12 mouse cellular contexts compared by ENCODE assay signal in genomic region chr19:34194132-34194745, GRCm38 (mm10). TPM values are rescaled to one million over a fixed set of nuclear protein-coding genes. Genes with fewer than 3 reads are reported as not detected.
DNase-seq lines count a peak whose midpoint lies in the region; ATAC-seq and TF ChIP-seq lines count a peak whose summit lies in the region.
"Had no signal": no experiment of that assay in that cellular context is flagged by ENCODE, and none has a peak within 500 bp of the region (broad histone marks: within the 10 kb centered on the region; RNA-seq: fewer than 3 reads in every experiment).

No protein-coding gene starts in this region.

- H3K9me3 ChIP-seq in embryonic facial prominence, embryonic 10.5 days: no peaks in the 10 kb centered on the region
- H3K9me3 ChIP-seq in limb, embryonic 12.5 days: no peaks in the 10 kb centered on the region
- H3K9me3 ChIP-seq: forebrain, embryonic 12.5 days had no signal

- WGBS in embryonic facial prominence, embryonic 10.5 days: 76% methylated on average over 6 of the region's 6 CpGs
- WGBS in limb, embryonic 12.5 days: 72% methylated on average over 6 of the region's 6 CpGs

- intact Hi-C loops in left cerebral cortex, adult 2 months (cut with DNase I): no loop called here
- intact Hi-C loops in left cerebral cortex, postnatal 36 days (cut with DNase I): loop anchor here (5.0 kb wide), 1 partner anchor 38 kb away; no protein-coding TSS in a partner anchor

- H3K4me2 ChIP-seq in limb, embryonic 12.5 days: peak overlapping the region; percentile 93

- no peaks in the 10 kb centered on the region for H3K36me3 ChIP-seq in embryonic facial prominence, embryonic 10.5 days (replicated peaks)
- no peaks in the 10 kb centered on the region for H3K36me3 ChIP-seq in limb, embryonic 12.5 days
- H3K36me3 ChIP-seq: forebrain, embryonic 12.5 days had no signal

- H3K4me3 ChIP-seq in left cerebral cortex, adult 2 months: peak overlapping the region; percentile 82
- H3K4me3 ChIP-seq in embryonic facial prominence, embryonic 10.5 days: peak overlapping the region; percentile 83; the same call in 1 of the 2 replicates
- H3K4me3 ChIP-seq in limb, embryonic 12.5 days (replicated peaks): peak overlapping the region; percentile 75

- ATAC-seq in limb, embryonic 12.5 days (ENCODE audit: insufficient number of reproducible peaks, insufficient read depth, low FRiP score, low TSS enrichment, low read depth): no peak
- 0 out of 2 replicates have a peak, but pooled peaks have one; percentile 37 for ATAC-seq in monocyte, adult 5-6 weeks (replicated peaks; ENCODE audit: insufficient number of reproducible peaks, low FRiP score, low TSS enrichment, poor library complexity, severe bottlenecking)
- ATAC-seq: inflammation-experienced regulatory T-cells, adult 6 months; Patski had no signal

- no peak for TF ChIP-seq CTCF in left cerebral cortex, adult 2 months (IDR thresholded peaks at IDR 0.05)

- no peak overlapping the region; the same call in 1 of the 2 replicates for H3K27ac ChIP-seq in left cerebral cortex, adult 2 months
- H3K27ac ChIP-seq in embryonic facial prominence, embryonic 10.5 days (replicated peaks): peak overlapping the region; percentile 57
- H3K27ac ChIP-seq in limb, embryonic 12.5 days: no peak overlapping the region
- H3K27ac ChIP-seq: forebrain, embryonic 12.5 days had no signal

- peaks cover 44% of the 10 kb centered on the region for H3K4me1 ChIP-seq in embryonic facial prominence, embryonic 10.5 days
- peaks cover 29% of the 10 kb centered on the region for H3K4me1 ChIP-seq in limb, embryonic 12.5 days (replicated peaks)

- DNase-seq in left cerebral cortex, adult 2 months (ENCODE audit: extremely low spot score in 1 of 2, low spot score in 2 of 2): no peak
- DNase-seq in left cerebral cortex, postnatal 36 days (ENCODE audit: low spot score in 2 of 2): no peak
- DNase-seq in embryonic facial prominence, embryonic 10.5 days (ENCODE audit: low spot score): peak; percentile 13
- DNase-seq in kidney, adult 8-10 months: no peak
- DNase-seq in frontal cortex, postnatal 25 days (ENCODE audit: low spot score in 2 of 2): no peak
- no peak for DNase-seq in cerebellum, adult 9-10 months

- peaks cover 27% of the 10 kb centered on the region for H3K27me3 ChIP-seq in embryonic facial prominence, embryonic 10.5 days (replicated peaks; ENCODE audit: low read depth, poor library complexity, severe bottlenecking)
- peaks cover 10% of the 10 kb centered on the region; the same call in 1 of the 2 replicates for H3K27me3 ChIP-seq in limb, embryonic 12.5 days
- H3K27me3 ChIP-seq: Patski had no signal

- no peak overlapping the region for H3K9ac ChIP-seq in limb, embryonic 12.5 days (replicated peaks)
- H3K9ac ChIP-seq: forebrain, embryonic 12.5 days had no signal

RNA-seq across cellular contexts. Expression of gene Stambpl1, which starts 2.2 kb away (rescaled TPM):
- total RNA-seq in left cerebral cortex, adult 2 months (2021): 10 to 100 TPM; 18.5 to 21.6 TPM
- total RNA-seq in left cerebral cortex, postnatal 36 days (2021): 10 to 100 TPM; 18.0 to 18.4 TPM
- 7.7 and 7.9 TPM in 2 replicates for polyA plus RNA-seq in embryonic facial prominence, embryonic 10.5 days (2016; fragmentation: Nextera tagmentation; extraction: Ambion mirVana)
- polyA plus RNA-seq in limb, embryonic 12.5 days (2016; fragmentation: Nextera tagmentation; extraction: Ambion mirVana): 10.8 and 11.3 TPM in 2 replicates
- total RNA-seq in monocyte, adult 5-6 weeks (2017): 9.1 to 16.7 TPM (median 14.9 TPM) in 3 replicates

RNA-seq across cellular contexts. Expression of gene Ankrd22, which starts 28.4 kb away (rescaled TPM):
- not detected for total RNA-seq in left cerebral cortex, adult 2 months (2021)
- under 1 TPM in 1 of 2 experiments, not detected in 1; 0.41 TPM for total RNA-seq in left cerebral cortex, postnatal 36 days (2021)
- polyA plus RNA-seq in embryonic facial prominence, embryonic 10.5 days (2016; fragmentation: Nextera tagmentation; extraction: Ambion mirVana): 0.34 TPM in 1 of 2 replicates, not detected in the other
- polyA plus RNA-seq in limb, embryonic 12.5 days (2016; fragmentation: Nextera tagmentation; extraction: Ambion mirVana): 0.26 TPM in 1 of 2 replicates, not detected in the other
- not detected in 3 replicates for total RNA-seq in monocyte, adult 5-6 weeks (2017)
- polyA plus RNA-seq: forebrain, embryonic 12.5 days; inflammation-experienced regulatory T-cells, adult 6 months; small intestine, adult 2 months had no signal
